Mouse (Mus musculus): ENCODE results near the gene Gtf3c4.

- TF ChIP-seq CTCF (IDR thresholded peaks at IDR 0.05; ENCODE audit: borderline replicate concordance, insufficient read depth, low read depth, low read length) (no peak), POLR2A (IDR thresholded peaks at IDR 0.05; ENCODE audit: borderline replicate concordance, insufficient read depth, low read length) (no peak)
Observed at GRCm38 (mm10) chr2:28855773-28856172, 15.6 kb upstream of the Gtf3c4 start.
